Mouse (Mus musculus): ENCODE results near the gene Tbc1d10b.

DNA sequence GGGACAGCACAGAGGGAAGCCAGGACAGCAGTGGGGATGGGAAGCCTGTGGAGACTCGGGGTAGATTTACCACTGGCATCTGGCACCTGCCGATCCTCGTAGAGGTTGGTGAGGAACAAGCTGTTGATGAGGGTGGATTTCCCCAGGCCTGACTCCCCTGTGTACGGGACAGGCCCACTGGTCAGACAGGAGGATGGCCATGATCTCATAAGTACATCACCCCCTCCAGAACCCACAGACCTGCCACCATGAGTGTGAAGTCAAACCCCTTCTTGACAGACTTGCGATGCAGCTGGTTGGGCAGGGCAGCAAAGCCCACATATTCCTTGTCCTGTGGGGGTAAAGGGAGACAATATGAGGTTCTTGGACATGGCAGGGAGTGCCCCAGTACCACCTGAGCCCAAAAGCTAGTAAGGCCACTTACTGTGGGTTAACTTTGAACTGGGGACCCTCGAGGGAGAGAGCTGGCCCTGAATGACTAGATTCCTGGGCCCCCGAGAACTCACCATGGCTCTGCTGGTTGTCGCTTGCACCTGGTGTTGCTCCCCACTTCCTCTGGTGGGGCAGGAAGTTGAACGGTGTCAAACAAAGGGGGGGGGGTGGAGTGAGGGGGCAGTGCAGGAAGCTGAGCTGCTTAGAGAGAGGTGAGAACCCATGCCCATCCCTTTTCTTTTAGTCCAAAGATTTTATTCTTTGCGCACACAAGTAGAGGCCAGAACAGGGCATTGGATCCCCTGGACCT lies 9.8 kb upstream of the Tbc1d10b start:
- no peak for TF ChIP-seq CTCF (IDR thresholded peaks at IDR 0.05)
- TF ChIP-seq EP300 (IDR thresholded peaks at IDR 0.05), result no peak

All from lung, postnatal 0 days (tissue).